In genomic region chr2:167503253-167503895, GRCm38 (mm10) we compare ENCODE assay signal across 8 mouse cellular contexts. TPM values are rescaled to one million over a fixed set of nuclear protein-coding genes. Genes with fewer than 3 reads are reported as not detected.
DNase-seq lines count a peak whose midpoint lies in the region; ATAC-seq lines count a peak whose summit lies in the region.

No protein-coding gene starts in this region.

- peak overlapping the region; percentile 57 for H3K27ac ChIP-seq in brown adipose tissue, adult 24 weeks (replicated peaks; ENCODE audit: low read depth, low read length)
- peak overlapping the region; percentile 94 for H3K27ac ChIP-seq in forebrain, embryonic 10.5 days
- H3K27ac ChIP-seq in heart, embryonic 15.5 days, result peak overlapping the region; percentile 84
- peak overlapping the region; percentile 88 for H3K27ac ChIP-seq in neural tube, embryonic 15.5 days (replicated peaks)

- no peaks in the 10 kb centered on the region for H3K4me1 ChIP-seq in brown adipose tissue, adult 24 weeks (ENCODE audit: control insufficient read depth, insufficient read depth, insufficient read length, low read length)
- H3K4me1 ChIP-seq in forebrain, embryonic 10.5 days, result peaks cover 31% of the 10 kb centered on the region
- H3K4me1 ChIP-seq in heart, embryonic 15.5 days (replicated peaks), result peaks cover 34% of the 10 kb centered on the region
- peaks cover 42% of the 10 kb centered on the region for H3K4me1 ChIP-seq in neural tube, embryonic 15.5 days

- WGBS in forebrain, embryonic 10.5 days, result under 1% methylated on average over 79 of the region's 85 CpGs
- under 1% methylated on average over 76 of the region's 85 CpGs for WGBS in heart, embryonic 15.5 days
- under 1% methylated on average over 85 of the region's 85 CpGs for WGBS in neural tube, embryonic 15.5 days

- peak; percentile 89 for ATAC-seq in heart, embryonic 15.5 days (replicated peaks; ENCODE audit: insufficient number of reproducible peaks, insufficient read depth, low FRiP score, low read depth)
- ATAC-seq in neural tube, embryonic 15.5 days (ENCODE audit: low FRiP score), result peak; percentile 90

- H3K9ac ChIP-seq in heart, embryonic 15.5 days, result peak overlapping the region; percentile 91
- H3K9ac ChIP-seq in neural tube, embryonic 15.5 days (replicated peaks), result peak overlapping the region; percentile 91

- peak overlapping the region; percentile 95 for H3K4me2 ChIP-seq in heart, embryonic 15.5 days
- peak overlapping the region; percentile 89 for H3K4me2 ChIP-seq in neural tube, embryonic 15.5 days

- H3K9me3 ChIP-seq in forebrain, embryonic 10.5 days, result no peaks in the 10 kb centered on the region
- no peaks in the 10 kb centered on the region for H3K9me3 ChIP-seq in heart, embryonic 15.5 days (replicated peaks)
- H3K9me3 ChIP-seq in neural tube, embryonic 15.5 days (replicated peaks), result no peaks in the 10 kb centered on the region

- peaks cover 41% of the 10 kb centered on the region for H3K36me3 ChIP-seq in forebrain, embryonic 10.5 days (replicated peaks)
- peaks cover 1% of the 10 kb centered on the region; the same call in 1 of the 2 replicates for H3K36me3 ChIP-seq in heart, embryonic 15.5 days
- peaks cover 15% of the 10 kb centered on the region; the same call in 1 of the 2 replicates for H3K36me3 ChIP-seq in neural tube, embryonic 15.5 days

- H3K4me3 ChIP-seq in brown adipose tissue, adult 24 weeks (ENCODE audit: insufficient read depth, low read depth, low read length), result peak overlapping the region; percentile 69
- H3K4me3 ChIP-seq in forebrain, embryonic 10.5 days, result peak overlapping the region; percentile 99
- peak overlapping the region; percentile 98 for H3K4me3 ChIP-seq in heart, embryonic 15.5 days
- peak overlapping the region; percentile 96 for H3K4me3 ChIP-seq in neural tube, embryonic 15.5 days (replicated peaks)

- peak; percentile 89 to 90 for DNase-seq in CD8-positive naive resting alpha-beta T cell, adult 2 months (ENCODE audit: low read depth in 2 of 2, low spot score in 2 of 2)
- DNase-seq in forebrain, embryonic 10.5 days (ENCODE audit: extremely low spot score, low spot score), result peak; percentile 87
- peak; percentile 93 for DNase-seq in kidney, postnatal 14 days
- DNase-seq in lung, adult 18-20 months, result peak; percentile 83 to 89
- peak; percentile 96 for DNase-seq in testis, postnatal 10 days (ENCODE audit: low spot score)

- H3K27me3 ChIP-seq in forebrain, embryonic 10.5 days (ENCODE audit: poor library complexity, severe bottlenecking), result no peaks in the 10 kb centered on the region
- no peaks in the 10 kb centered on the region for H3K27me3 ChIP-seq in heart, embryonic 15.5 days
- H3K27me3 ChIP-seq in neural tube, embryonic 15.5 days (replicated peaks), result no peaks in the 10 kb centered on the region

RNA-seq across cellular contexts. Expression of gene Spata2, which starts 10.7 kb away (rescaled TPM):
- polyA plus RNA-seq in brown adipose tissue, adult 24 weeks (2012; ENCODE audit: insufficient read depth, insufficient read length, missing spikeins), result 10.3 and 11.5 TPM in 2 replicates
- polyA plus RNA-seq in forebrain, embryonic 10.5 days (2016; fragmentation: Nextera tagmentation; extraction: Ambion mirVana), result 21.0 and 21.5 TPM in 2 replicates
- 13.8 and 14.9 TPM in 2 replicates for polyA plus RNA-seq in heart, embryonic 15.5 days (2015; fragmentation: Nextera tagmentation; extraction: Ambion mirVana)
- 27.0 and 28.6 TPM in 2 replicates for polyA plus RNA-seq in neural tube, embryonic 15.5 days (2015; fragmentation: Nextera tagmentation; extraction: Ambion mirVana)

RNA-seq across cellular contexts. Expression of gene Rnf114, which starts 10.9 kb away (rescaled TPM):
- 22.7 and 24.2 TPM in 2 replicates for polyA plus RNA-seq in brown adipose tissue, adult 24 weeks (2012; ENCODE audit: insufficient read depth, insufficient read length, missing spikeins)
- 136 and 137 TPM in 2 replicates for polyA plus RNA-seq in forebrain, embryonic 10.5 days (2016; fragmentation: Nextera tagmentation; extraction: Ambion mirVana)
- 57.9 and 73.0 TPM in 2 replicates for polyA plus RNA-seq in heart, embryonic 15.5 days (2015; fragmentation: Nextera tagmentation; extraction: Ambion mirVana)
- 98.4 and 106 TPM in 2 replicates for polyA plus RNA-seq in neural tube, embryonic 15.5 days (2015; fragmentation: Nextera tagmentation; extraction: Ambion mirVana)

RNA-seq across cellular contexts. Expression of gene Snai1, which starts 34.6 kb away (rescaled TPM):
- 1.6 TPM in 1 of 2 replicates, not detected in the other for polyA plus RNA-seq in brown adipose tissue, adult 24 weeks (2012; ENCODE audit: insufficient read depth, insufficient read length, missing spikeins)
- 40.4 and 46.9 TPM in 2 replicates for polyA plus RNA-seq in forebrain, embryonic 10.5 days (2016; fragmentation: Nextera tagmentation; extraction: Ambion mirVana)
- polyA plus RNA-seq in heart, embryonic 15.5 days (2015; fragmentation: Nextera tagmentation; extraction: Ambion mirVana), result 14.0 and 19.5 TPM in 2 replicates
- 6.3 and 8.6 TPM in 2 replicates for polyA plus RNA-seq in neural tube, embryonic 15.5 days (2015; fragmentation: Nextera tagmentation; extraction: Ambion mirVana)

Comparison
In these comparisons a context has a peak if more than half of its experiments do, and no peak if none do; other contexts are left out.
1. Peak in every context shown above with its lines: DNase-seq, ATAC-seq, H3K4me3 ChIP-seq and H3K27ac ChIP-seq.